Mouse (Mus musculus): ENCODE results near the gene Polr3h.

Polr3h gene

GRCm38 (mm10) chr15:81952310-81952709 lies 26.3 kb upstream of the Polr3h start:
- in situ Hi-C loops (cut with MboI; ENCODE audit: low pct_unique_long_range_greater_than_20kb in 1 of 2, low sequenced_read_pairs in 2 of 2, unreplicated experiment in 1 of 2) = loop anchor here in 1 of 2 experiments (5.0 kb wide), 1 partner anchor 35 kb away; the partner anchor contains the start of gene Xrcc6

DNA sequence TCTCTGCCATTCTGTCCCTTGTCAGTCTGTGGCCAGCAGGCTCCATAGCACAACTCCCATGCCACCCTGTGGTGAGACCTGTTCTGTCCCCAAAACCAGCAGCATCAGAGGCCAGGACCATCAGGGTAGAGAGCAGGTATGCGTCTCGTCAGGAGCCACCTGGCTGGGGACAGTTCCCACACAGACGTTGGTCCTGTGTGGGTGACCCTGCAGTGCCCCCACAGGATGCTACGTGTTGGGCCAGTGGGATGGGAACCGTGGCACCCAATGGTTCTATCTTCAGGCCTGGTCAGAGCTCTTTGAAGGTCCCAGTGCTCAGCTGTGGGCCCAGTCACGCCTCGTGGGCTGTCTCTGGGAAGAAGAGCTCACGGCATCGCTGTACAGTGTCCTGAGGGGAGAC lies 25.1 kb upstream of the Polr3h start:
- in situ Hi-C loops (cut with MboI; ENCODE audit: low pct_unique_long_range_greater_than_20kb in 1 of 2, low sequenced_read_pairs in 2 of 2, unreplicated experiment in 1 of 2) = loop anchor here in 1 of 2 experiments (5.0 kb wide), 1 partner anchor 36 kb away; the partner anchor contains the start of gene Xrcc6

DNA sequence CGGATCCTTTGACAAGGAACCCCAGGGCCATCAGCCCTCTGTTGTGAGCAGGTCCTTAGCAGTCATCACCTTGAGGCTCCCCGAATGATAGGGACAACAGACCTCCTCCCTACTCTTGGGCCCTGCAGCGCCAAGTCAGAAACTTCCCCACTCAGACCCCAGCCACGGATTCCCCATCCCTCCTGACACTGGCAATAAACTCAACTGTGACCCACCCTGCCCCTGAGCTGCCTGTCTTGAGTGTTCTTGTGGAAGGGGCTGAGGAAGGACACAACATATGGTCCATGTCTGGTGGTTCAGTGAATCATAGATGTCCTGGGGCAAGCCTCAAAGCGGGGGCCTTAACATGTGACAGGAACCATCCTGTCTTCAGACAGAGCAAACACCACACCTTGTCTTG lies 24.7 kb upstream of the Polr3h start:
- in situ Hi-C loops (cut with MboI; ENCODE audit: low pct_unique_long_range_greater_than_20kb in 1 of 2, low sequenced_read_pairs in 2 of 2, unreplicated experiment in 1 of 2) = loop anchor here in 1 of 2 experiments (5.0 kb wide), 1 partner anchor 37 kb away; the partner anchor contains the start of gene Xrcc6

- in situ Hi-C loops (cut with MboI; ENCODE audit: low pct_unique_long_range_greater_than_20kb in 1 of 2, low sequenced_read_pairs in 2 of 2, unreplicated experiment in 1 of 2) = loop anchor here in 1 of 2 experiments (5.0 kb wide), 1 partner anchor 38 kb away; the partner anchor contains the start of gene Xrcc6
Observed at GRCm38 (mm10) chr15:81949476-81950131, 23.6 kb upstream of the Polr3h start.

DNA sequence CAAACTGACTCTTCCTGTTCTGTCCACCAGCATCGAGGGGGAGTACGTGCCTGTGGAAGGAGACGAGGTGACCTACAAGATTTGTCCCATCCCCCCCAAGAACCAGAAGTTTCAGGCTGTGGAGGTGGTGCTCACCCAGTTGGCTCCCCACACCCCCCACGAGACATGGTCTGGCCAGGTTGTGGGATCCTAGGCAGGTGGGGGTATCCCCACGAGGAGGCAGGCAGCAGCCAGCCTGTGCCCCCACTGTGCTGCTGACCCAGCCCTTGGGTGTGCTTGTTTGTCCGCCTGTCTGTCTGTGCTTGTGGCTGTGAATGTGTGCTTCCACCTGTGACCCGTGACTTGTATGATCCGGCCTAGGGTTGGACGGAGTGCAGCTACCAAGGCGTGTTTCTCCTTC lies 23.0 kb upstream of the Polr3h start:
- in situ Hi-C loops (cut with MboI; ENCODE audit: low pct_unique_long_range_greater_than_20kb in 1 of 2, low sequenced_read_pairs in 2 of 2, unreplicated experiment in 1 of 2) = no loop called here

DNA sequence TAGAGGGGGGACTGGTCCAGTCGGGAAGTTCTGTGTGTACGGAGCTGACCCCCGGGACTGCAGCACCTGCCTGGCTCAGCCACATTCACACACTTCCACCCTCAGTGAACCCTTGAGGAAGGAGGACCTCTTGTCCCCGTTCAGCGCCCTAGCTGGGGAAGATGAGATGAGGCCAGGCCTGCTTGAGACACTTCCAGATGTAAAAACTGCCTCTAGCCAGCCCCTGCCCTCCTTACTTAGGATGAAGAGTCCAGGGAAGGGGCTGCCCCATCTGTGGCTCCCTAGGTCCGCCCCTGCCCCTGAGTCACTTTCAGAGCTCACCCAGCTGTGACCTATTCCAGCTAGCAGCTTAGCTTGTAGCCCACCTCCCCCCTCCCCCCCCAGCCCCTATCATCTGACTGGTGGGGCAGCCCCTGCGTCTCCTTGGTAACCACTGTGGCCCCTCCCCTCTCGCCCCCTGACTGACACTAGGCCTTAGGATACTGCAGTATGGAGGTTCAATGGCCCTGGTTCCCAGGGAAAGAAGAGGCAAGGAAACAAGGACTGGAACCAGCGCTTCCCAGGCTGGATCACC lies 17.2 kb upstream of the Polr3h start:
- in situ Hi-C loops (cut with MboI; ENCODE audit: low pct_unique_long_range_greater_than_20kb in 1 of 2, low sequenced_read_pairs in 2 of 2, unreplicated experiment in 1 of 2) = no loop called here

DNA sequence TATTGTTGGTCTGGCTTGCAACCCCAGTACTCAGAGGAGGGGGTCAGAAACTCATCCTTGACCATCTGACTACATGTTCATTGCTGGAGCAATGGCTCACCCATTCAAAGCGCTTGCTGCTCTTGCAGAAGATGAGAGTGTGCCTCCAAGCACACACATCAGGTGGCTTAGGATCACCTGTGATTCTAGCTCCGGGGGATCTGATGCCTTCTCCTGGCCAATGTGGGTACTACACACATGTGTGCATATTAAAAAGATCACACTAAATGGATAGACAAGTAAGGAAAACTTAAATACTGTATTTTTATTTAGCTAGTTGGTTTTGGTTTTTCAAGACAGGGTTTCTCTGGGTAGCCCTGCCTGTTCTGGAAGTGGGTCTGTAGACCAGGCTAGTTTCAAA lies 15.0 kb upstream of the Polr3h start:
- in situ Hi-C loops (cut with MboI; ENCODE audit: low pct_unique_long_range_greater_than_20kb in 1 of 2, low sequenced_read_pairs in 2 of 2, unreplicated experiment in 1 of 2) = no loop called here

GRCm38 (mm10) chr15:81940219-81940618 lies 14.2 kb upstream of the Polr3h start:
- in situ Hi-C loops (cut with MboI; ENCODE audit: low pct_unique_long_range_greater_than_20kb in 1 of 2, low sequenced_read_pairs in 2 of 2, unreplicated experiment in 1 of 2) = no loop called here

GRCm38 (mm10) chr15:81939774-81940173 lies 13.7 kb upstream of the Polr3h start:
- in situ Hi-C loops (cut with MboI; ENCODE audit: low pct_unique_long_range_greater_than_20kb in 1 of 2, low sequenced_read_pairs in 2 of 2, unreplicated experiment in 1 of 2) = no loop called here

GRCm38 (mm10) chr15:81939157-81939715 lies 13.2 kb upstream of the Polr3h start:
- in situ Hi-C loops (cut with MboI; ENCODE audit: low pct_unique_long_range_greater_than_20kb in 1 of 2, low sequenced_read_pairs in 2 of 2, unreplicated experiment in 1 of 2) = no loop called here

GRCm38 (mm10) chr15:81938246-81938645 lies 12.2 kb upstream of the Polr3h start:
- in situ Hi-C loops (cut with MboI; ENCODE audit: low pct_unique_long_range_greater_than_20kb in 1 of 2, low sequenced_read_pairs in 2 of 2, unreplicated experiment in 1 of 2) = no loop called here

- in situ Hi-C loops (cut with MboI; ENCODE audit: low pct_unique_long_range_greater_than_20kb in 1 of 2, low sequenced_read_pairs in 2 of 2, unreplicated experiment in 1 of 2) = no loop called here
Observed at GRCm38 (mm10) chr15:81937098-81937972, 11.3 kb upstream of the Polr3h start.

DNA sequence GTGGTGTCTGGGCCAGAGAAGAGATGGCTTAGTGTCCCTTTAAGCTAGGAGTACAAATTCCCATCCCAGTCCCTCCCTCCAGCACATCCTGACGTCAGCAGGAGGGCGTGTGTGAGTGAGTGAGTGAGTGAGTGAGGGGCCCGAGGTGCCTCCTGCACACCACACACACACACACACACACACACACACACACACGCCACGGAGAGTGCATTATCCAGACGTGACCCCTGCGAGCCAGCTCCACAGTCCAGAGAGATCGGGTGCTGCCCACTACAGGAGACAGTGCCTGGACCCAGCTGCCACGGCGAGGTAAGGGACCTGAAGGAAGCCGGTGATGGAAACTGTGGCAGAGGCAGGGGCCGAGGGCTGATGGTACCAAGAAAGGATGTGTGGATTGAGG lies 10.6 kb upstream of the Polr3h start, which contains the start of gene Csdc2:
Csdc2 (plus strand) TSS at position 81 of the 400 bp plus-strand sequence.
- in situ Hi-C loops (cut with MboI; ENCODE audit: low pct_unique_long_range_greater_than_20kb in 1 of 2, low sequenced_read_pairs in 2 of 2, unreplicated experiment in 1 of 2) = no loop called here

DNA sequence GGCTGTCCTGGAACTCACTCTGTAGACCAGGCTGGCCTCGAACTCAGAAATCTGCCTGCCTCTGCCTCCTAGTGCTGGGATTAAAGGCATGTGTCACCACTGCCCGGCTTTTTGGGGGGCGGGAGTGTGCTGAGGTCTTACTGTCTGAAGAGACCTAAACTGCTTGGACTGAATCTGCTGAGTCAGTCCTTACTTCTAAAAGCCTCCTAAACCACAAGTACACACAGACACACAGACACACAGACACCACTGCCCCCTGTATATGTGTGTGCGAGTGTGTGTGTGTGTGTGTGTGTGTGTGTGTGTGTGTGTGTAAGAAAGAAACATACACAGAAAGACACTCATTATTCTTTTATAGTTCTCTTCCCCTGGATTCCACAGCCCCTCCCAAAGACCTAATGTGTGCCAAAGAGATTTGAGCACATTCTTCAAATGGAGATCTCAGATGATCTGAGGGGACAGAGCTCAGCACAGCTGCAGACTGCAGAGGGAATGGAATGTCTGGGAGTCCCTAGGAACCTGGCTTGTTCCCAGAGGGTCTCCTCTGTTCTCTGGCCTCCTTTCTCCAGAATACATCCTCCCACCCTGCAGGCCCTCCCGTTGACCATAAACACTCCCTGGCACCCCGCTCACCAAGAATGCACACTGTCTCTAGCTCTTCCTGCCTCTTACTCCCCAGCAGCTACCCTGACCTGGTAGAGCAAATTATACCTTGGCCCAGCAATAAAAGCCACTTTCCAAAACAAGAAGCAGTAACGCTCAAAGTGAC lies 10.0 kb upstream of the Polr3h start:
- in situ Hi-C loops (cut with MboI; ENCODE audit: low pct_unique_long_range_greater_than_20kb in 1 of 2, low sequenced_read_pairs in 2 of 2, unreplicated experiment in 1 of 2) = no loop called here

GRCm38 (mm10) chr15:81933986-81934385 lies 7.9 kb upstream of the Polr3h start:
- in situ Hi-C loops (cut with MboI; ENCODE audit: low pct_unique_long_range_greater_than_20kb in 1 of 2, low sequenced_read_pairs in 2 of 2, unreplicated experiment in 1 of 2) = no loop called here

DNA sequence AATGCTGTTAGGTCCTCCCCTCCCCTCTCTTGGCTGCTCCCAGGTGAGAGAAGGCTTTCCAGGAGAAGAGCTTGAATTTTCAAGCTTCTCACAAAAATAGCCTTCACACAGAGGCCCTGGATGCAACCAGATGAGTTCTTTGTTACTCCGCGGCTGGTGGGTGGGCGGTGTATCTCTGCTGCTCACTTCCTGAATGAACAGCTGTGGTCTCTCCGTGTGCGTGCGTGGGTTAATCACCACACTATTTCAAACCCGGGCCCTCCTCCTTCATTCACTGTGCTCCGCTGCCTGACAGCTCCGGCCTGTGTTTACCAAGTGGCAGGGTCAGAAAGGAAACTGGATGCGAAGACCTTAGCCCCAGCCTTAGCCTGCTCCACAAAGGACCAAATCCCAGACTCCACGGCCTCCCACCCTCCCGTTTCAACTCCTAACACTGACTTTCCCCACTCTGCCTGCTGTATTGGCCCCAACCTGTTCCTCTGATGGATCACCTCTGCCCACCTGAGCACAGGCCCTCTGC lies 7.0 kb upstream of the Polr3h start:
- in situ Hi-C loops (cut with MboI; ENCODE audit: low pct_unique_long_range_greater_than_20kb in 1 of 2, low sequenced_read_pairs in 2 of 2, unreplicated experiment in 1 of 2) = no loop called here

- in situ Hi-C loops (cut with MboI; ENCODE audit: low pct_unique_long_range_greater_than_20kb in 1 of 2, low sequenced_read_pairs in 2 of 2, unreplicated experiment in 1 of 2) = no loop called here
Observed at GRCm38 (mm10) chr15:81928277-81928676, 2.2 kb upstream of the Polr3h start.

GRCm38 (mm10) chr15:81927741-81928140 lies 1.7 kb upstream of the Polr3h start:
- in situ Hi-C loops (cut with MboI; ENCODE audit: low pct_unique_long_range_greater_than_20kb in 1 of 2, low sequenced_read_pairs in 2 of 2, unreplicated experiment in 1 of 2) = no loop called here

All from mouse embryonic stem cell (cell line).